Mouse (Mus musculus) CH12.LX (cell line): ENCODE results near the gene Dctn1. TPM values are rescaled to one million over a fixed set of nuclear protein-coding genes. Genes with fewer than 3 reads are reported as not detected.

ENCODE experiments used
- DNase-seq: peaks from one replicate; pipeline ENCODE4 v3.0.0-alpha.2; 2013; ENCODE audit errors: extremely low read depth
- H3K27ac ChIP-seq: 2 replicates; pipeline ENCODE4 v1.5.1; 2012; ENCODE audit warnings: low read depth, mild to moderate bottlenecking, control low read depth, moderate library complexity; ENCODE audit not compliant: insufficient read depth
- H3K27me3 ChIP-seq: replicated peaks from 2 replicates; pipeline ENCODE3; 2012; ENCODE audit warnings: inconsistent platforms
- H3K36me3 ChIP-seq, 2 experiments: replicated peaks in 1 of 2; 2 replicates each; pipeline versions ENCODE3 to v1.6.1; 2012; ENCODE audit warnings: inconsistent platforms in 1 of 2, low read length in 1 of 2, mild to moderate bottlenecking in 1 of 2, mixed read lengths in 1 of 2, moderate library complexity in 1 of 2; ENCODE audit not compliant: control insufficient read depth in 1 of 2, insufficient read depth in 1 of 2
- H3K4me1 ChIP-seq, 2 experiments: 2 replicates each; pipeline ENCODE4 v1.6.1; 2012; ENCODE audit warnings: inconsistent platforms in 1 of 2, moderate library complexity in 1 of 2; ENCODE audit not compliant: insufficient read depth in 2 of 2, control insufficient read depth in 1 of 2
- H3K4me2 ChIP-seq: 2 replicates; pipeline ENCODE4 v1.6.1; 2012; ENCODE audit warnings: low read depth, mild to moderate bottlenecking, control low read depth; ENCODE audit not compliant: poor library complexity, insufficient read depth, severe bottlenecking
- H3K4me3 ChIP-seq, 3 experiments: fragments of 150-350 bp in 1 of 3; sonication (generic) in 1 of 3; replicated peaks in 1 of 3; 2 replicates each; pipeline versions ENCODE3 to v1.5.1; 2011 to 2012; ENCODE audit warnings: low read depth in 2 of 3, low read length in 2 of 3, mild to moderate bottlenecking in 2 of 3, moderate library complexity in 2 of 3, control low read depth in 1 of 3, improper control_type of control experiment in 1 of 3, inconsistent platforms in 1 of 3, mixed read lengths in 1 of 3; ENCODE audit not compliant: poor library complexity in 1 of 3
- H3K79me2 ChIP-seq: replicated peaks from 2 replicates; pipeline ENCODE4 v1.6.1; 2012; ENCODE audit warnings: mild to moderate bottlenecking, moderate library complexity; ENCODE audit not compliant: control insufficient read depth, poor library complexity, insufficient read depth, severe bottlenecking; ENCODE audit errors: extremely low read depth
- H3K9ac ChIP-seq: 2 replicates; pipeline ENCODE4 v1.6.1; 2012; ENCODE audit warnings: low read depth, mild to moderate bottlenecking, control low read depth, moderate library complexity; ENCODE audit not compliant: insufficient read depth
- H3K9me3 ChIP-seq: replicated peaks from 2 replicates; pipeline ENCODE3; 2012; ENCODE audit warnings: low read length, inconsistent platforms, mixed read lengths
- BHLHE40 ChIP-seq: IDR thresholded peaks from 2 replicates; pipeline ENCODE4 v1.6.1; 2011; ENCODE audit warnings: mild to moderate bottlenecking, low read depth, low read length, improper control_type of control experiment
- CHD2 ChIP-seq: IDR thresholded peaks from 2 replicates; pipeline ENCODE4 v1.6.1; 2011; ENCODE audit warnings: low read length, improper control_type of control experiment
- CTCF ChIP-seq, 2 experiments: IDR thresholded peaks in 1 of 2; conservative IDR thresholded peaks in 1 of 2; 2 replicates each; pipeline ENCODE4 v1.5.1; 2011 to 2012; ENCODE audit warnings: low read depth in 2 of 2, low read length in 2 of 2, improper control_type of control experiment in 1 of 2, inconsistent platforms in 1 of 2, mild to moderate bottlenecking in 1 of 2, moderate library complexity in 1 of 2
- ELF1 ChIP-seq: IDR thresholded peaks from 2 replicates; pipeline ENCODE4 v1.6.1; 2014; ENCODE audit warnings: low read depth, mild to moderate bottlenecking, inconsistent platforms, low read length, improper control_type of control experiment
- EP300 ChIP-seq: IDR thresholded peaks from 2 replicates; pipeline ENCODE4 v1.6.1; 2011; ENCODE audit warnings: low read length, improper control_type of control experiment
- JUND ChIP-seq: conservative IDR thresholded peaks from 2 replicates; pipeline ENCODE4 v1.6.1; 2011; ENCODE audit warnings: low read depth, low read length, improper control_type of control experiment
- KAT2A ChIP-seq: IDR thresholded peaks from 2 replicates; pipeline ENCODE4 v1.6.1; 2012; ENCODE audit warnings: low read length, improper control_type of control experiment, inconsistent platforms; ENCODE audit not compliant: insufficient replicate concordance
- MAFK ChIP-seq: IDR thresholded peaks from 2 replicates; pipeline ENCODE4 v1.6.1; 2011; ENCODE audit warnings: low read length, improper control_type of control experiment; ENCODE audit not compliant: insufficient replicate concordance
- MAX ChIP-seq: IDR thresholded peaks from 2 replicates; pipeline ENCODE4 v1.6.1; 2011; ENCODE audit warnings: low read length, improper control_type of control experiment
- MAZ ChIP-seq: IDR thresholded peaks from 2 replicates; pipeline ENCODE4 v1.6.1; 2012; ENCODE audit warnings: low read depth, mild to moderate bottlenecking, inconsistent platforms, low read length, improper control_type of control experiment, moderate library complexity
- MEF2A ChIP-seq: IDR thresholded peaks from 2 replicates; pipeline ENCODE4 v1.6.1; 2014; ENCODE audit warnings: low read depth, mild to moderate bottlenecking, inconsistent platforms, low read length, improper control_type of control experiment, borderline replicate concordance
- NELFE ChIP-seq: IDR thresholded peaks from 2 replicates; pipeline ENCODE4 v1.6.1; 2011; ENCODE audit warnings: low read depth, low read length, improper control_type of control experiment
- NRF1 ChIP-seq: IDR thresholded peaks from 2 replicates; pipeline ENCODE4 v1.6.1; 2014; ENCODE audit warnings: low read depth, mild to moderate bottlenecking, inconsistent platforms, low read length, improper control_type of control experiment, moderate library complexity
- PAX5 ChIP-seq: IDR thresholded peaks from 2 replicates; pipeline ENCODE4 v1.6.1; 2012; ENCODE audit warnings: low read length, inconsistent platforms, mixed read lengths
- POLR2A ChIP-seq: IDR thresholded peaks from 2 replicates; pipeline ENCODE4 v1.6.1; 2011; ENCODE audit warnings: low read depth, mild to moderate bottlenecking, improper control_type of control experiment, low read length
- RAD21 ChIP-seq: IDR thresholded peaks from 2 replicates; pipeline ENCODE4 v1.6.1; 2011; ENCODE audit warnings: low read depth, mild to moderate bottlenecking, low read length, improper control_type of control experiment, moderate library complexity
- SMC3 ChIP-seq: IDR thresholded peaks from 2 replicates; pipeline ENCODE4 v1.6.1; 2011; ENCODE audit warnings: low read depth, low read length, improper control_type of control experiment
- UBTF ChIP-seq: IDR thresholded peaks from 2 replicates; pipeline ENCODE4 v1.6.1; 2012; ENCODE audit warnings: low read depth, mild to moderate bottlenecking, inconsistent platforms, low read length, improper control_type of control experiment, moderate library complexity
- ZKSCAN1 ChIP-seq: IDR thresholded peaks from 2 replicates; pipeline ENCODE4 v1.6.1; 2012; ENCODE audit warnings: low read depth, inconsistent platforms, low read length, improper control_type of control experiment, borderline replicate concordance
- ZNF384 ChIP-seq: IDR thresholded peaks from 2 replicates; pipeline ENCODE4 v1.6.1; 2012; ENCODE audit warnings: low read depth, low read length, improper control_type of control experiment, inconsistent platforms
- dilution Hi-C: fragments of 300-500 bp; cut with MboI; formaldehyde crosslinking; loops from 2 replicates; pipeline ENCODE4 v1.14.3; 2020; ENCODE audit warnings: low sequenced_read_pairs; ENCODE audit not compliant: extremely low pct_unique_long_range_greater_than_20kb, extremely low pct_ligation_motif_present
- in situ Hi-C: fragments of 300-500 bp; cut with MboI; formaldehyde crosslinking; loops from 3 replicates; pipeline ENCODE4 v1.14.3; 2019; ENCODE audit warnings: low sequenced_read_pairs, low pct_ligation_motif_present, low pct_unique_long_range_greater_than_20kb, mixed read lengths
- polyA plus RNA-seq: library from polyadenylated mRNA; unstranded; fragments of >175 nt; gene quantifications from 2 replicates; pipeline ENCODE4 v1.2.1, GENCODE M21; 2012; ENCODE audit warnings: low read depth; ENCODE audit not compliant: insufficient read length
- total RNA-seq, 2 experiments: library from RNA; depleted of rRNA; stranded (reverse); fragments of 300-350 nt in 1 of 2; fragments of >200 nt in 1 of 2; gene quantifications; 2 replicates each; pipeline ENCODE4 v1.2.3; 2012 to 2014

Dctn1 gene
- total and polyA plus RNA-seq, 3 experiments, result 12.8 to 36.4 (median 19.8) TPM

DNA sequence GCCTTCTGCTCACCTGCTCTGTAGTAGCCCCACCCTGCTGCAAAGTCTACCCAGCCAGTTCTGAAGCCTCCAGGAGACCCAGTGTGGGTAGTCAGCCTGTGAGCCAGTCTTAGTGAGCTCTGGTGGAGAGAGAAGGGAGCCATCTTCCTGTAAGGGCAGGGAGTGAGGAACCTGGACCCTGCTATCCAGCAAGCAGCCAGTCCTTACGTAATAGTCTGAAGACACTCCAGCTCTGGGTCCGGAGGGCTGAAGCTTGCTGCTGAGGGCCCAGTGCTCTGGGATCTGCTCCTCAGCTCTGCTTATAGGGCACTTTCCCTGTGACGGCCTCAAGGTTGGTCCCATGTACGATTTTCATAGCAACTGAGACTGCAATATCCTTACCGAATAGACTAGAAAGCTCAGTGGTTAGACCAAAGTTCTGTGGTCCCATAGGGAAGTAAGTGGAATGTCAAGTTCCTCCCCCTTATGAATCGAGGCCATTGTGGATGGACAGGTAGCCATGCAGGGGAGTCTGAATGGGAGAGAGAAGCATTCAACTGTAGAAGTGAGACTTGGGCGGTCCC, 30.7 kb upstream of the Dctn1 start, which contains the start of gene Rtkn:
Rtkn (plus strand) TSS at position 513 of the 563 bp plus-strand sequence.
- Histone ChIP-seq H3K4me3 (no peak within 1 kb of the TSS), H3K27ac (no peak within 1 kb of the TSS), H3K36me3 (no peaks in the 10 kb centered on the region), H3K27me3 (peaks cover 2% of the 10 kb centered on the region), H3K9me3 (no peaks in the 10 kb centered on the region), H3K4me2 (no peak within 1 kb of the TSS; the same call in 1 of the 2 replicates), H3K9ac (no peak within 1 kb of the TSS), H3K4me1 (peaks cover 7 to 31% of the 10 kb centered on the region in 2 experiments; a peak in 3 of 4 replicates), H3K79me2 (no peaks in the 10 kb centered on the region)
- dilution Hi-C loops, result no loop called here
- TF ChIP-seq JUND, result no peak
- no peak for TF ChIP-seq EP300
- TF ChIP-seq NRF1, result no peak
- TF ChIP-seq ZNF384, result no peak
- TF ChIP-seq KAT2A, result no peak
- no peak for TF ChIP-seq RAD21
- TF ChIP-seq MAFK, result no peak
- TF ChIP-seq MAX, result no peak
- TF ChIP-seq CHD2, result no peak
- TF ChIP-seq NELFE, result no peak
- TF ChIP-seq ZKSCAN1, result no peak
- no peak for TF ChIP-seq UBTF
- TF ChIP-seq CTCF (conservative IDR thresholded peaks at IDR 0.05 in 1 of 2, IDR thresholded peaks at IDR 0.05 in 1 of 2; ENCODE audit: low read depth in 2 of 2, low read length in 2 of 2), result no peak
- TF ChIP-seq ELF1, result no peak
- no peak for TF ChIP-seq POLR2A
- in situ Hi-C loops, result no loop called here
- no peak for DNase-seq

DNA sequence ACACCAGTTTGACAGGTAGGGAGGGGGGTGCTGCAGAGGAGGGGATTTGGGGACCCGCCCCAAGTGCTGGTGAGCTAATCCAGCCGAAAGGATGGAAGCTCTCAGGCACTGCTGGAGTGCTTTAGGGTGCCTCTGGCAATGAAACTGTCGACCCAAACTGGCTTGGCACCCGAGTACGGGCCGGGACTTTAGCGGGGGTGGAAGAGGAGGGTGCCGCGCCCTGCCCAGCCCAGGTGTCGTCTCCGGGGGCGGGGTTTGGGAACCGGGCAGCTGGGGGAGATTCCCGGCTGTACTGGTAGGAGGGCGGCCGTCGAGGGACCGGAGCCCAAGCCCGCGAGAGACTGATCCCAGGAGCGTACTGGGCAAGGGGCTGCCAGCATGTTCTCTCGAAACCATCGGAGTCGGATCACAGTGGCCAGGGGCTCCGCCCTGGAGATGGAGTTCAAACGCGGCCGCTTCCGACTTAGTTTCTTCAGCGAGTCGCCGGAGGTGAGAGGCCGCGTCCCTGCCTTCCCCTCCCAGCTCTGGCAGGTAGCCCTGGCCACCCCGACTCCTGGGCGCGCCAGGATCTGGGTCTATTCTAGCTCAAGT, 30.1 kb upstream of the Dctn1 start:
- dilution Hi-C loops, result no loop called here
- Histone ChIP-seq H3K36me3 (no peaks in the 10 kb centered on the region), H3K27me3 (peaks cover 2% of the 10 kb centered on the region), H3K4me1 (peaks cover 7 to 31% of the 10 kb centered on the region in 2 experiments; a peak in 3 of 4 replicates), H3K9ac (no peak overlapping the region), H3K4me3 (no peak overlapping the region), H3K79me2 (no peaks in the 10 kb centered on the region), H3K27ac (no peak overlapping the region), H3K4me2 (no peak overlapping the region), H3K9me3 (no peaks in the 10 kb centered on the region)
- TF ChIP-seq MAX (no peak), CHD2 (no peak), JUND (no peak), MEF2A (no peak), SMC3 (no peak), NRF1 (no peak), MAZ (no peak), BHLHE40 (no peak), KAT2A (no peak), POLR2A (no peak), PAX5 (no peak)
- no peak for DNase-seq
- in situ Hi-C loops, result no loop called here
